Mouse (Mus musculus) megakaryocyte, embryonic 14.5 days (primary cell): ENCODE measurements at regions not wholly inside any gene's neighbourhood (a gene's known extent, or its start where the extent isn't known, plus 50 kb on each side); places are given as distances from the start of the nearest gene placed in this dataset.

Experiments
- FLI1 ChIP-seq: IDR thresholded peaks from 2 replicates; pipeline ENCODE4 v1.6.1; 2012; ENCODE audit warnings: low read length, inconsistent platforms, mixed read lengths
- GATA1 ChIP-seq: IDR thresholded peaks from 3 replicates; pipeline ENCODE4 v1.6.1; 2012; ENCODE audit warnings: mixed read lengths, low read length, inconsistent platforms, borderline replicate concordance

- TF ChIP-seq GATA1 (no peak), FLI1 (no peak)
These were observed 53.2 kb upstream of the Zfp827 start for GRCm38 (mm10) chr8:78975034-78975433.
